Mouse (Mus musculus): Measurements from ENCODE around the gene Cysltr2. TPM values are rescaled to one million over a fixed set of nuclear protein-coding genes. Genes with fewer than 3 reads are reported as not detected.

Cysltr2 gene
- total RNA-seq, 1 experiment = 2.9 TPM

DNA sequence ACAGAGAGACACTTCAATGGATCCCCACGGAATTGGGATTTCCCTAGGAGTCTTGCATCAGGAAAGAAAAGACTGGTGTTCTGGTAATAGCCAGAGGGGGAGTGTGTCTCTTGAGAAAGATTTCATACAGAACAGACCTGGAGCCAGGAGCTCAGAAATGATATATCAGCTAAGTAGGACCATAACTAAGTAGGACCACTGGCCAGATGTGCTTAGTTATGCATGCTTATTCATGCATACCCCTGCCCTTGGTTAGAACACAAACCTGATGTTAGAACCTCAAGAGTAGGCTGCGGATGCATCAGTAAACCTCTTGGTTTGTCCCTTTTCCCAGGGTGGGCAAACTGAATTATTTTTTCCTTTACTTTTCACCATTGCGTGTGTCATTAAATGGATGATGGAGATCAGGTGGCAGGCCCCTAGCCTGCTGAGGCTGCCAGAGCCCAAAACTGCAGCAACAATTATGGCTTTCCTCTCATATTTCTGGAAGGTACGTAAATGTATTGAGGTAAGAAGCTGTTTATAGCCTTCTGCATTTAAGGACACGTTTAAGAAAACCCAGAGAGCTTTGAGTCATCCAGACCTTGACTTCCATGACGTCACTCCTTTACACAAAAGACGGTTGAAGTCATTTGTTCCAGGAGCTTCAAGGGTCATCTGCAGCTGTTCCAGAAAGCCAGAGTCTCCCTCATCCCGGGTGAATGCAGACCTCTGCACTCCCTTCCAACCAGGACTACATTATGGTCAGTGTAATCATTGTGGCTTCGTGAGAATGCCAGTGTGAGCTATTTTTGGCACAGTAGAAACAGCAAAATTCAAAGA, 35.0 kb downstream of the Cysltr2 start:
- H3K9me3 ChIP-seq (ENCODE audit: control insufficient read depth, insufficient read depth, low read depth, low read length) = no peaks in the 10 kb centered on the region
- no peak overlapping the region for H3K9ac ChIP-seq (ENCODE audit: insufficient read depth, low read depth, low read length, poor library complexity, severe bottlenecking)
- no peaks in the 10 kb centered on the region for H3K36me3 ChIP-seq (ENCODE audit: control insufficient read depth, insufficient read depth, low read length, poor library complexity, severe bottlenecking)
- in situ Hi-C loops (cut with MboI; ENCODE audit: low sequenced_read_pairs in 2 of 2, unreplicated experiment in 2 of 2) = no loop called here
- DNase-seq (ENCODE audit: low read depth, low spot score) = no peak
- H3K27ac ChIP-seq (ENCODE audit: insufficient read depth, low read depth, low read length, poor library complexity, severe bottlenecking) = no peak overlapping the region
- TF ChIP-seq CHD2 (IDR thresholded peaks at IDR 0.05; ENCODE audit: low read depth, low read length) (no peak), MAFK (IDR thresholded peaks at IDR 0.05; ENCODE audit: insufficient read depth, low read depth, low read length) (no peak), ZC3H11A (IDR thresholded peaks at IDR 0.05; ENCODE audit: borderline replicate concordance, low read depth, low read length) (no peak), ZNF384 (IDR thresholded peaks at IDR 0.05; ENCODE audit: low read depth, low read length) (no peak), HCFC1 (IDR thresholded peaks at IDR 0.05; ENCODE audit: borderline replicate concordance, insufficient read depth, low read length) (no peak)
- no peaks in the 10 kb centered on the region for H3K4me1 ChIP-seq (ENCODE audit: control insufficient read depth in 2 of 2, insufficient read depth in 2 of 2, low read length in 2 of 2, poor library complexity in 1 of 2)
- H3K4me3 ChIP-seq (ENCODE audit: insufficient read depth in 1 of 2, low read depth in 1 of 2, low read length in 2 of 2, poor library complexity in 1 of 2, severe bottlenecking in 1 of 2) = no peak overlapping the region

GRCm38 (mm10) chr14:73001814-73002213, 47.1 kb downstream of the Cysltr2 start:
- H3K9ac ChIP-seq (ENCODE audit: insufficient read depth, low read depth, low read length, poor library complexity, severe bottlenecking) = no peak overlapping the region
- H3K4me3 ChIP-seq (ENCODE audit: insufficient read depth in 1 of 2, low read depth in 1 of 2, low read length in 2 of 2, poor library complexity in 1 of 2, severe bottlenecking in 1 of 2) = no peak overlapping the region
- in situ Hi-C loops (cut with MboI; ENCODE audit: low sequenced_read_pairs in 2 of 2, unreplicated experiment in 2 of 2) = no loop called here
- no peak for DNase-seq (ENCODE audit: low read depth, low spot score)
- H3K27ac ChIP-seq (ENCODE audit: insufficient read depth, low read depth, low read length, poor library complexity, severe bottlenecking) = no peak overlapping the region
- no peaks in the 10 kb centered on the region for H3K9me3 ChIP-seq (ENCODE audit: control insufficient read depth, insufficient read depth, low read depth, low read length)
- TF ChIP-seq ZNF384 (IDR thresholded peaks at IDR 0.05; ENCODE audit: low read depth, low read length) (no peak), ZC3H11A (IDR thresholded peaks at IDR 0.05; ENCODE audit: borderline replicate concordance, low read depth, low read length) (no peak), HCFC1 (IDR thresholded peaks at IDR 0.05; ENCODE audit: borderline replicate concordance, insufficient read depth, low read length) (no peak), CHD2 (IDR thresholded peaks at IDR 0.05; ENCODE audit: low read depth, low read length) (no peak), MAFK (IDR thresholded peaks at IDR 0.05; ENCODE audit: insufficient read depth, low read depth, low read length) (no peak)
- no peaks in the 10 kb centered on the region for H3K4me1 ChIP-seq (ENCODE audit: control insufficient read depth in 2 of 2, insufficient read depth in 2 of 2, low read length in 2 of 2, poor library complexity in 1 of 2)
- H3K36me3 ChIP-seq (ENCODE audit: control insufficient read depth, insufficient read depth, low read length, poor library complexity, severe bottlenecking) = no peaks in the 10 kb centered on the region

GRCm38 (mm10) chr14:73000325-73000724, 48.6 kb downstream of the Cysltr2 start:
- TF ChIP-seq ZC3H11A (IDR thresholded peaks at IDR 0.05; ENCODE audit: borderline replicate concordance, low read depth, low read length) (0 out of 2 replicates have a peak, but pooled peaks have one; percentile 35), HCFC1 (IDR thresholded peaks at IDR 0.05; ENCODE audit: borderline replicate concordance, insufficient read depth, low read length) (no peak), ZNF384 (IDR thresholded peaks at IDR 0.05; ENCODE audit: low read depth, low read length) (peak; percentile 71)

GRCm38 (mm10) chr14:72998111-72998510, 50.8 kb downstream of the Cysltr2 start:
- in situ Hi-C loops (cut with MboI; ENCODE audit: low sequenced_read_pairs in 2 of 2, unreplicated experiment in 2 of 2) = no loop called here
- no peaks in the 10 kb centered on the region for H3K4me1 ChIP-seq (ENCODE audit: control insufficient read depth in 2 of 2, insufficient read depth in 2 of 2, low read length in 2 of 2, poor library complexity in 1 of 2)
- DNase-seq (ENCODE audit: low read depth, low spot score) = no peak
- H3K27ac ChIP-seq (ENCODE audit: insufficient read depth, low read depth, low read length, poor library complexity, severe bottlenecking) = no peak overlapping the region
- no peaks in the 10 kb centered on the region for H3K9me3 ChIP-seq (ENCODE audit: control insufficient read depth, insufficient read depth, low read depth, low read length)
- no peak overlapping the region for H3K9ac ChIP-seq (ENCODE audit: insufficient read depth, low read depth, low read length, poor library complexity, severe bottlenecking)
- H3K4me3 ChIP-seq (ENCODE audit: insufficient read depth in 1 of 2, low read depth in 1 of 2, low read length in 2 of 2, poor library complexity in 1 of 2, severe bottlenecking in 1 of 2) = no peak overlapping the region
- no peaks in the 10 kb centered on the region for H3K36me3 ChIP-seq (ENCODE audit: control insufficient read depth, insufficient read depth, low read length, poor library complexity, severe bottlenecking)
- no peak for TF ChIP-seq HCFC1 (IDR thresholded peaks at IDR 0.05; ENCODE audit: borderline replicate concordance, insufficient read depth, low read length)
- TF ChIP-seq CHD2 (IDR thresholded peaks at IDR 0.05; ENCODE audit: low read depth, low read length) = no peak
- no peak for TF ChIP-seq MAFK (IDR thresholded peaks at IDR 0.05; ENCODE audit: insufficient read depth, low read depth, low read length)
- no peak for TF ChIP-seq ZNF384 (IDR thresholded peaks at IDR 0.05; ENCODE audit: low read depth, low read length)
- TF ChIP-seq ZC3H11A (IDR thresholded peaks at IDR 0.05; ENCODE audit: borderline replicate concordance, low read depth, low read length) = no peak

More at GRCm38 (mm10) chr14:73000325-73000724, 48.6 kb downstream of the Cysltr2 start:
- Histone ChIP-seq H3K9ac (ENCODE audit: insufficient read depth, low read depth, low read length, poor library complexity, severe bottlenecking) (no peak overlapping the region), H3K9me3 (ENCODE audit: control insufficient read depth, insufficient read depth, low read depth, low read length) (no peaks in the 10 kb centered on the region), H3K4me1 (ENCODE audit: control insufficient read depth in 2 of 2, insufficient read depth in 2 of 2, low read length in 2 of 2, poor library complexity in 1 of 2) (no peaks in the 10 kb centered on the region), H3K4me3 (ENCODE audit: insufficient read depth in 1 of 2, low read depth in 1 of 2, low read length in 2 of 2, poor library complexity in 1 of 2, severe bottlenecking in 1 of 2) (no peak overlapping the region), H3K36me3 (ENCODE audit: control insufficient read depth, insufficient read depth, low read length, poor library complexity, severe bottlenecking) (no peaks in the 10 kb centered on the region), H3K27ac (ENCODE audit: insufficient read depth, low read depth, low read length, poor library complexity, severe bottlenecking) (no peak overlapping the region)
- in situ Hi-C loops (cut with MboI; ENCODE audit: low sequenced_read_pairs in 2 of 2, unreplicated experiment in 2 of 2) = no loop called here
- peak; percentile 36 for DNase-seq (ENCODE audit: low read depth, low spot score)
